Mouse (Mus musculus): ENCODE results near the gene Tns1. TPM values are rescaled to one million over a fixed set of nuclear protein-coding genes. Genes with fewer than 3 reads are reported as not detected.

Gene Tns1
- polyA plus RNA-seq, 1 experiment = 118 TPM

- Histone ChIP-seq H3K27me3 (ENCODE audit: control insufficient read depth, insufficient read depth, insufficient read length) (no peaks in the 10 kb centered on the region), H3K36me3 (ENCODE audit: control insufficient read depth, insufficient read depth) (no peaks in the 10 kb centered on the region), H3K4me3 (ENCODE audit: insufficient read depth, poor library complexity, severe bottlenecking) (no peak overlapping the region), H3K79me3 (ENCODE audit: low read depth) (no peaks in the 10 kb centered on the region), H3ac (ENCODE audit: control insufficient read depth, insufficient read length, low read depth) (no peak overlapping the region), H3K79me2 (ENCODE audit: control insufficient read depth, insufficient read depth) (no peaks in the 10 kb centered on the region)
- TF ChIP-seq CEBPB (IDR thresholded peaks at IDR 0.05; ENCODE audit: low read depth) (no peak), MAX (IDR thresholded peaks at IDR 0.05) (no peak), MYOG (IDR thresholded peaks at IDR 0.05; ENCODE audit: control insufficient read depth, extremely low read depth, insufficient read length) (no peak), FOSL1 (IDR thresholded peaks at IDR 0.05; ENCODE audit: insufficient read depth, low read length, poor library complexity, severe bottlenecking) (no peak), MYOD1 (IDR thresholded peaks at IDR 0.05; ENCODE audit: control insufficient read depth, insufficient read length, low read depth) (no peak), USF1 (IDR thresholded peaks at IDR 0.05; ENCODE audit: low read depth) (no peak), CTCF (IDR thresholded peaks at IDR 0.05; ENCODE audit: control insufficient read depth, insufficient read depth, insufficient read length) (no peak)
These were observed 49.4 kb downstream of the Tns1 start for GRCm38 (mm10) chr1:74074693-74075485.

GRCm38 (mm10) chr1:74073791-74074190 is 50.5 kb downstream of the Tns1 start:
- TF ChIP-seq CEBPB (IDR thresholded peaks at IDR 0.05; ENCODE audit: low read depth) (no peak), MAX (IDR thresholded peaks at IDR 0.05) (no peak), CTCF (IDR thresholded peaks at IDR 0.05; ENCODE audit: control insufficient read depth, insufficient read depth, insufficient read length) (no peak), MYOG (IDR thresholded peaks at IDR 0.05; ENCODE audit: control insufficient read depth, extremely low read depth, insufficient read length) (no peak), USF1 (IDR thresholded peaks at IDR 0.05; ENCODE audit: low read depth) (no peak), FOSL1 (IDR thresholded peaks at IDR 0.05; ENCODE audit: insufficient read depth, low read length, poor library complexity, severe bottlenecking) (no peak), MYOD1 (IDR thresholded peaks at IDR 0.05; ENCODE audit: control insufficient read depth, insufficient read length, low read depth) (no peak)
- H3K4me3 ChIP-seq (ENCODE audit: insufficient read depth, poor library complexity, severe bottlenecking) = no peak overlapping the region
- no peaks in the 10 kb centered on the region for H3K27me3 ChIP-seq (ENCODE audit: control insufficient read depth, insufficient read depth, insufficient read length)
- H3K79me3 ChIP-seq (ENCODE audit: low read depth) = no peaks in the 10 kb centered on the region
- H3K36me3 ChIP-seq (ENCODE audit: control insufficient read depth, insufficient read depth) = no peaks in the 10 kb centered on the region
- H3K79me2 ChIP-seq (ENCODE audit: control insufficient read depth, insufficient read depth) = no peaks in the 10 kb centered on the region
- no peak overlapping the region for H3ac ChIP-seq (ENCODE audit: control insufficient read depth, insufficient read length, low read depth)

GRCm38 (mm10) chr1:74070745-74071144 is 53.5 kb downstream of the Tns1 start:
- Histone ChIP-seq H3K4me3 (ENCODE audit: insufficient read depth, poor library complexity, severe bottlenecking) (no peak overlapping the region), H3K36me3 (ENCODE audit: control insufficient read depth, insufficient read depth) (no peaks in the 10 kb centered on the region)
- no peak for TF ChIP-seq USF1 (IDR thresholded peaks at IDR 0.05; ENCODE audit: low read depth)
- no peak for TF ChIP-seq MYOD1 (IDR thresholded peaks at IDR 0.05; ENCODE audit: control insufficient read depth, insufficient read length, low read depth)
- TF ChIP-seq MAX (IDR thresholded peaks at IDR 0.05) = no peak
- no peak for TF ChIP-seq MYOG (IDR thresholded peaks at IDR 0.05; ENCODE audit: control insufficient read depth, extremely low read depth, insufficient read length)
- no peak for TF ChIP-seq CEBPB (IDR thresholded peaks at IDR 0.05; ENCODE audit: low read depth)
- no peak for TF ChIP-seq FOSL1 (IDR thresholded peaks at IDR 0.05; ENCODE audit: insufficient read depth, low read length, poor library complexity, severe bottlenecking)
- no peak for TF ChIP-seq CTCF (IDR thresholded peaks at IDR 0.05; ENCODE audit: control insufficient read depth, insufficient read depth, insufficient read length)

DNA sequence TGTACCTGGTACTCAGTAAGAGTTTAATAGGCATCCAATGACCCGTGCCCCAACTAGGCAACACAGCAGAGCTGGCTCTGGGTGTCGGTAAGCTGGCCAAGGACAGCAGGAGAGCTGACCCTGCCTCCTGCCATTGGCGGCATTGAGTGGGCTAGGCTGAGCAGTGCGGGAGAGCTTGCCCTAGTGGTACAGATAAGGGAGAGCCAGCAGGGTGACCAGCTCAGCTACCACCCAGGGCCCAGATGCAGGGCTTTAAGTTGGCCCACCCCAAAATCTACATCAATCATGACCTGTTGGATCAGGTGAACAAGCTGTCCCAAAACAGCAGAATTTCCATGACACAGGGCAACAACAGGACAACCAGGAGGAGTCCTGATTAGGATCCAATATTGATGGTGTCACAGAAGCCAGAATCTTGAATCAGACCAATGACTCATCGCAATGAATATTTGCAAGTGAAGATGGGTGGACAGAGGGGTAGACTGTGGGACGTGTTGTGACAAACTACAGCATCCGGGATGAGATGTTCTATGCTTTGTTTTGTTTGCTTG is 54.2 kb downstream of the Tns1 start:
- no peak overlapping the region for H3K4me3 ChIP-seq (ENCODE audit: insufficient read depth, poor library complexity, severe bottlenecking)
- H3ac ChIP-seq (ENCODE audit: control insufficient read depth, insufficient read length, low read depth) = no peak overlapping the region
- H3K79me3 ChIP-seq (ENCODE audit: low read depth) = no peaks in the 10 kb centered on the region
- H3K27me3 ChIP-seq (ENCODE audit: control insufficient read depth, insufficient read depth, insufficient read length) = no peaks in the 10 kb centered on the region
- no peaks in the 10 kb centered on the region for H3K36me3 ChIP-seq (ENCODE audit: control insufficient read depth, insufficient read depth)
- TF ChIP-seq MAX (IDR thresholded peaks at IDR 0.05) (no peak), CTCF (IDR thresholded peaks at IDR 0.05; ENCODE audit: control insufficient read depth, insufficient read depth, insufficient read length) (no peak), CEBPB (IDR thresholded peaks at IDR 0.05; ENCODE audit: low read depth) (no peak), FOSL1 (IDR thresholded peaks at IDR 0.05; ENCODE audit: insufficient read depth, low read length, poor library complexity, severe bottlenecking) (no peak), MYOD1 (IDR thresholded peaks at IDR 0.05; ENCODE audit: control insufficient read depth, insufficient read length, low read depth) (no peak), USF1 (IDR thresholded peaks at IDR 0.05; ENCODE audit: low read depth) (no peak), MYOG (IDR thresholded peaks at IDR 0.05; ENCODE audit: control insufficient read depth, extremely low read depth, insufficient read length) (no peak)
- H3K79me2 ChIP-seq (ENCODE audit: control insufficient read depth, insufficient read depth) = peaks cover 26% of the 10 kb centered on the region

More at GRCm38 (mm10) chr1:74070745-74071144, 53.5 kb downstream of the Tns1 start:
- Histone ChIP-seq H3ac (ENCODE audit: control insufficient read depth, insufficient read length, low read depth) (no peak overlapping the region), H3K27me3 (ENCODE audit: control insufficient read depth, insufficient read depth, insufficient read length) (no peaks in the 10 kb centered on the region), H3K79me2 (ENCODE audit: control insufficient read depth, insufficient read depth) (peaks cover 19% of the 10 kb centered on the region), H3K79me3 (ENCODE audit: low read depth) (no peaks in the 10 kb centered on the region)

DNA sequence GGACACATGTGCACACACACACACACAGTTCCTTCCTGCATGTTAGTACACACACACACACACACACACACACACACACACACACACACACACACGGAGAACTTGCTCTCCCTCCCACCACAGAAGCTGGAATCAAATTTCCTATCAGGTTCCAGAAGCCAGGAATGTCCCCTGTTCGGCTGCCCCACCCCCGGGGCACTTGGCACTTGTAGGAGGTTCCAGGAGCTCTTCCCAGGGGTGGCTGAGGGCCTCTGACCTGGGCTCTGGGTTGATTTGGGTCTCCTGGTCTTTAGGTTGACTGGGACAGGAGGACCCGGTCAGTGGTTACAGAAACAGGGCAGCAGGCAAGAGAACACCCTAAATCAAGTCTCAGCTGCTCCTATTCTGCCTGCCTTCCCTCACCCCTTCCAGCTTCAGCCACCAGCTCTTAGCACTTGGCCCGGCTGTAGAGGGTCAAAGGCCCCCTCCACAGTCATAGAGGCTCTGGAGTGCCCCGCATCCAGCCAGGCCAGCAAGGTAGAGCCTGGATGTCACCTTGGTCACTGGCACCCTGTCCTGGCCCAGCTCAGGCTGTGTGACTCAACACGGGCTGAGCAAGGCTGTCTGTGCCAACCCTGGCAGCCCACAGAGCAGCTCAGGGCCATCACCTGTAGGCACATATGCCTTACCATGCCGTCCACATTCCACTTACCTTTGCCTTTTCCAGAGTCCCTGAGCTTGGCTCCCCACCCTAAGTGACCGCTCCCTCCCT is 55.0 kb downstream of the Tns1 start:
- TF ChIP-seq MYOD1 (IDR thresholded peaks at IDR 0.05; ENCODE audit: control insufficient read depth, insufficient read length, low read depth) (no peak), USF1 (IDR thresholded peaks at IDR 0.05; ENCODE audit: low read depth) (no peak), CTCF (IDR thresholded peaks at IDR 0.05; ENCODE audit: control insufficient read depth, insufficient read depth, insufficient read length) (no peak), CEBPB (IDR thresholded peaks at IDR 0.05; ENCODE audit: low read depth) (no peak), MAX (IDR thresholded peaks at IDR 0.05) (no peak), MYOG (IDR thresholded peaks at IDR 0.05; ENCODE audit: control insufficient read depth, extremely low read depth, insufficient read length) (no peak), FOSL1 (IDR thresholded peaks at IDR 0.05; ENCODE audit: insufficient read depth, low read length, poor library complexity, severe bottlenecking) (no peak)
- Histone ChIP-seq H3K36me3 (ENCODE audit: control insufficient read depth, insufficient read depth) (no peaks in the 10 kb centered on the region), H3K4me3 (ENCODE audit: insufficient read depth, poor library complexity, severe bottlenecking) (no peak overlapping the region)

More for the DNA sequence above, 55.0 kb downstream of the Tns1 start:
- peaks cover 30% of the 10 kb centered on the region for H3K79me2 ChIP-seq (ENCODE audit: control insufficient read depth, insufficient read depth)
- peak overlapping the region; percentile 82 for H3ac ChIP-seq (ENCODE audit: control insufficient read depth, insufficient read length, low read depth)
- H3K27me3 ChIP-seq (ENCODE audit: control insufficient read depth, insufficient read depth, insufficient read length) = no peaks in the 10 kb centered on the region
- no peaks in the 10 kb centered on the region for H3K79me3 ChIP-seq (ENCODE audit: low read depth)

All from C2C12 (cell line).